In genomic region chr10:57653297-57653696, GRCm38 (mm10) we compare ENCODE assay signal across 13 mouse cellular contexts.
A peak's percentile ranks its signal among the peaks of the same experiment; 100 is the strongest.
DNase-seq lines count a peak whose midpoint lies in the region.
"Had no signal": no experiment of that assay in that cellular context is flagged by ENCODE, and none has a peak within 500 bp of the region (broad histone marks: within the 10 kb centered on the region; RNA-seq: fewer than 3 reads in every experiment).

No protein-coding gene starts in this region.

- DNase-seq in cerebellum, adult 11-12 months = peak; percentile 44
- DNase-seq in cerebellum, postnatal 4 days (ENCODE audit: low spot score in 2 of 2) = no peak
- peak; percentile 70 for DNase-seq in brain, adult 2 months (ENCODE audit: low read depth, low spot score)
- DNase-seq in cerebellum, postnatal 10 days = peak; percentile 39 to 50
- no peak for DNase-seq in kidney, postnatal 10 days
- DNase-seq in natural killer cell, adult 2 months (ENCODE audit: low spot score in 2 of 2) = no peak
- DNase-seq: adrenal gland, postnatal 10 days; adrenal gland, postnatal 36 days; B cell, adult 2 months; embryo, embryonic 11 days; gastrocnemius, postnatal 25 days; heart, adult 2 months; kidney, adult 2 months had no signal

Comparison
In these comparisons a context has a peak if more than half of its experiments do, and no peak if none do; other contexts are left out.
1. DNase-seq: peak in cerebellum, adult 11-12 months (single experiment), brain, adult 2 months (single experiment) and cerebellum, postnatal 10 days (2 of 2); none in cerebellum, postnatal 4 days (0 of 2), kidney, postnatal 10 days (single experiment) and natural killer cell, adult 2 months (0 of 2).